Mouse (Mus musculus) heart, postnatal 0 days (tissue): Measurements from ENCODE around the gene Gm37240. TPM values are rescaled to one million over a fixed set of nuclear protein-coding genes. Genes with fewer than 3 reads are reported as not detected.

Source experiments
- ATAC-seq: fragments of 200-750 bp; cut with Nextera tagmentation; 2 replicates; pipeline ENCODE4 v1.8.0; 2017; ENCODE audit warnings: low read depth, moderate number of reproducible peaks, moderate library complexity; ENCODE audit not compliant: insufficient read depth
- DNase-seq: peaks from one replicate; pipeline ENCODE4 v3.0.0-alpha.2; 2016; ENCODE audit warnings: low spot score
- H3K27ac ChIP-seq: fragments of 300-500 bp; sonication (generic); 2 replicates; pipeline ENCODE4 v1.5.1; 2014; ENCODE audit warnings: low read depth, mild to moderate bottlenecking
- H3K27me3 ChIP-seq: fragments of 300-500 bp; sonication (generic); 2 replicates; pipeline ENCODE4 v1.6.1; 2014; ENCODE audit warnings: low read length, mixed read lengths; ENCODE audit not compliant: control insufficient read depth, insufficient read depth
- H3K36me3 ChIP-seq: fragments of 300-500 bp; sonication (generic); replicated peaks from 2 replicates; pipeline ENCODE4 v1.6.1; 2014; ENCODE audit warnings: low read length, mixed read lengths; ENCODE audit not compliant: control insufficient read depth, insufficient read depth
- H3K4me1 ChIP-seq: fragments of 300-500 bp; sonication (generic); 2 replicates; pipeline ENCODE4 v1.6.1; 2014; ENCODE audit warnings: antibody characterized with exemption; ENCODE audit not compliant: control insufficient read depth, insufficient read depth
- H3K4me2 ChIP-seq: fragments of 300-500 bp; sonication (generic); 2 replicates; pipeline ENCODE4 v1.6.1; 2014; ENCODE audit warnings: low read depth, mild to moderate bottlenecking, low read length, moderate library complexity
- H3K4me3 ChIP-seq: fragments of 300-500 bp; sonication (generic); 2 replicates; pipeline ENCODE4 v1.5.1; 2014; ENCODE audit warnings: low read depth, low read length
- H3K9ac ChIP-seq: fragments of 300-500 bp; sonication (generic); replicated peaks from 2 replicates; pipeline ENCODE4 v1.6.1; 2014; ENCODE audit warnings: low read depth, low read length, mixed read lengths
- H3K9me3 ChIP-seq: fragments of 300-500 bp; sonication (generic); replicated peaks from 2 replicates; pipeline ENCODE4 v1.6.1; 2016; ENCODE audit warnings: low read length; ENCODE audit not compliant: control insufficient read depth
- CTCF ChIP-seq: IDR thresholded peaks from 2 replicates; pipeline ENCODE4 v1.5.1; 2016; ENCODE audit warnings: antibody characterized with exemption, control low read depth, low read depth
- EP300 ChIP-seq: IDR thresholded peaks from 2 replicates; pipeline ENCODE4 v1.6.1; 2016; ENCODE audit warnings: antibody characterized with exemption, low read depth
- WGBS: fragments of 180-500 bp; shearing (Covaris S2); extraction: QIAGEN DNeasy Blood & Tissue Kit; methylation state at CpG from one replicate; pipeline ENCODE4 v1.1.7; 2014; 5-methylcytosine and 5-hydroxymethylcytosine counted together
- polyA plus RNA-seq: library from polyadenylated mRNA; unstranded; fragments of >200 nt; fragmentation: Nextera tagmentation; extraction: Ambion mirVana; gene quantifications from 2 replicates; pipeline ENCODE4 v1.2.1, GENCODE M21; 2015
- total RNA-seq: library from RNA; depleted of rRNA; stranded (reverse); fragments of >200 nt; gene quantifications from 2 replicates; pipeline ENCODE4 v1.2.3, GENCODE M21; 2014; ENCODE audit warnings: low replicate concordance

Gene Gm37240
- total and polyA plus RNA-seq, 2 experiments from 2014 or later = 21.7 to 72.1 TPM

GRCm38 (mm10) chr3:85878911-85879310 is 8.4 kb downstream of the Gm37240 start:
- Histone ChIP-seq H3K27me3 (no peaks in the 10 kb centered on the region), H3K36me3 (no peaks in the 10 kb centered on the region), H3K27ac (peak overlapping the region; percentile 59), H3K9me3 (no peaks in the 10 kb centered on the region), H3K9ac (no peak overlapping the region), H3K4me2 (no peak overlapping the region), H3K4me3 (no peak overlapping the region), H3K4me1 (peaks cover 29% of the 10 kb centered on the region)
- TF ChIP-seq EP300 = no peak
- no peak for TF ChIP-seq CTCF
- 26% methylated on average over 5 of the region's 5 CpGs for WGBS
- ATAC-seq = 0 out of 2 replicates have a peak, but pooled peaks have one; percentile 45
- no peak for DNase-seq

GRCm38 (mm10) chr3:85863996-85864395 is 23.3 kb downstream of the Gm37240 start:
- Histone ChIP-seq H3K27ac (no peak overlapping the region), H3K36me3 (no peaks in the 10 kb centered on the region), H3K9ac (no peak overlapping the region), H3K4me2 (no peak overlapping the region), H3K27me3 (no peaks in the 10 kb centered on the region), H3K9me3 (peaks cover 3% of the 10 kb centered on the region; the same call in 1 of the 2 replicates), H3K4me1 (peaks cover 16% of the 10 kb centered on the region), H3K4me3 (no peak overlapping the region)
- WGBS = 58% methylated on average over 3 of the region's 3 CpGs
- no peak for TF ChIP-seq EP300
- TF ChIP-seq CTCF = no peak
- ATAC-seq (no peak), DNase-seq (no peak)

GRCm38 (mm10) chr3:85862886-85863285 is 24.4 kb downstream of the Gm37240 start:
- no peak overlapping the region for H3K4me3 ChIP-seq
- no peak overlapping the region for H3K4me2 ChIP-seq
- no peak for TF ChIP-seq EP300
- no peak for TF ChIP-seq CTCF
- WGBS = 56% methylated on average over 2 of the region's 2 CpGs
- no peak overlapping the region; the same call in 1 of the 2 replicates for H3K27ac ChIP-seq
- H3K4me1 ChIP-seq = peaks cover 23% of the 10 kb centered on the region
- H3K36me3 ChIP-seq = no peaks in the 10 kb centered on the region
- DNase-seq = no peak
- no peak overlapping the region for H3K9ac ChIP-seq
- no peaks in the 10 kb centered on the region for H3K9me3 ChIP-seq
- no peak for ATAC-seq
- H3K27me3 ChIP-seq = no peaks in the 10 kb centered on the region

GRCm38 (mm10) chr3:85860996-85861395 is 26.3 kb downstream of the Gm37240 start:
- no peaks in the 10 kb centered on the region for H3K27me3 ChIP-seq
- no peaks in the 10 kb centered on the region for H3K36me3 ChIP-seq
- no peak overlapping the region for H3K4me2 ChIP-seq
- H3K27ac ChIP-seq = no peak overlapping the region
- H3K4me3 ChIP-seq = no peak overlapping the region
- H3K9me3 ChIP-seq = no peaks in the 10 kb centered on the region
- TF ChIP-seq EP300 (no peak), CTCF (no peak)
- ATAC-seq = no peak
- no peak for DNase-seq
- WGBS = 79% methylated on average over 5 of the region's 5 CpGs
- no peak overlapping the region for H3K9ac ChIP-seq
- H3K4me1 ChIP-seq = peaks cover 35% of the 10 kb centered on the region

- TF ChIP-seq CTCF = no peak
- TF ChIP-seq EP300 = no peak
- Histone ChIP-seq H3K9ac (no peak overlapping the region), H3K36me3 (no peaks in the 10 kb centered on the region), H3K9me3 (no peaks in the 10 kb centered on the region), H3K4me3 (no peak overlapping the region), H3K4me2 (peak overlapping the region; percentile 0; the same call in 1 of the 2 replicates), H3K27me3 (no peaks in the 10 kb centered on the region), H3K27ac (peak overlapping the region; percentile 93), H3K4me1 (peaks cover 31% of the 10 kb centered on the region)
- peak; percentile 40; the same call in 1 of the 2 replicates for ATAC-seq
- WGBS = 48% methylated on average over 6 of the region's 6 CpGs
- DNase-seq = no peak
Measured at GRCm38 (mm10) chr3:85859311-85859710, 28.0 kb downstream of the Gm37240 start.
